Mouse (Mus musculus): Measurements from ENCODE around the gene Chuk. TPM values are rescaled to one million over a fixed set of nuclear protein-coding genes. Genes with fewer than 3 reads are reported as not detected.

Chuk gene
- 11.4 and 11.8 TPM in 2 replicates for polyA plus RNA-seq (2012; rRNA removed)

- TF ChIP-seq POLR2A (IDR thresholded peaks at IDR 0.05; ENCODE audit: low read depth, low read length) (peak; percentile 82), CTCF (IDR thresholded peaks at IDR 0.05; ENCODE audit: extremely low read depth, insufficient read depth, insufficient read length, insufficient replicate concordance) (no peak)
- Histone ChIP-seq H3K27ac (ENCODE audit: insufficient read depth, low read length) (peak within 1 kb of the TSS; percentile 68), H3K36me3 (ENCODE audit: control insufficient read depth, insufficient read depth, low read length) (peaks cover 4% of the 10 kb centered on the region), H3K27me3 (ENCODE audit: control insufficient read depth, insufficient read depth, low read length) (no peaks in the 10 kb centered on the region), H3K4me3 (ENCODE audit: extremely low read depth, insufficient read depth, insufficient read length) (peak within 1 kb of the TSS; percentile 92), H3K4me1 (ENCODE audit: control insufficient read depth, insufficient read depth, insufficient read length) (no peaks in the 10 kb centered on the region; the same call in 1 of the 2 replicates)
- DNase-seq (ENCODE audit: low read depth in 1 of 2, low spot score in 2 of 2), result peak; percentile 85 to 94
- 2% methylated on average over 64 of the region's 67 CpGs for WGBS
These were observed at the start of gene Chuk for GRCm38 (mm10) chr19:44106831-44107660. Gene Chuk (minus strand): TSS chr19:44107480.

- no peaks in the 10 kb centered on the region for H3K27me3 ChIP-seq (ENCODE audit: control insufficient read depth, insufficient read depth, low read length)
These were observed 49.7 kb upstream of the Chuk start for GRCm38 (mm10) chr19:44157005-44157404.

GRCm38 (mm10) chr19:44153781-44154180, 46.5 kb upstream of the Chuk start:
- no peak overlapping the region for H3K27ac ChIP-seq (ENCODE audit: insufficient read depth, low read length)
- no peaks in the 10 kb centered on the region for H3K27me3 ChIP-seq (ENCODE audit: control insufficient read depth, insufficient read depth, low read length)
- TF ChIP-seq CTCF (IDR thresholded peaks at IDR 0.05; ENCODE audit: extremely low read depth, insufficient read depth, insufficient read length, insufficient replicate concordance) (no peak), POLR2A (IDR thresholded peaks at IDR 0.05; ENCODE audit: low read depth, low read length) (no peak)
- no peaks in the 10 kb centered on the region for H3K36me3 ChIP-seq (ENCODE audit: control insufficient read depth, insufficient read depth, low read length)
- H3K4me3 ChIP-seq (ENCODE audit: extremely low read depth, insufficient read depth, insufficient read length), result no peak overlapping the region
- DNase-seq (ENCODE audit: low read depth in 1 of 2, low spot score in 2 of 2), result no peak
- H3K4me1 ChIP-seq (ENCODE audit: control insufficient read depth, insufficient read depth, insufficient read length), result no peaks in the 10 kb centered on the region
- 76% methylated on average over 5 of the region's 5 CpGs for WGBS

More at GRCm38 (mm10) chr19:44157005-44157404, 49.7 kb upstream of the Chuk start:
- WGBS, result 93% methylated on average over 10 of the region's 10 CpGs
- DNase-seq (ENCODE audit: low read depth in 1 of 2, low spot score in 2 of 2), result no peak
- no peaks in the 10 kb centered on the region for H3K36me3 ChIP-seq (ENCODE audit: control insufficient read depth, insufficient read depth, low read length)
- TF ChIP-seq POLR2A (IDR thresholded peaks at IDR 0.05; ENCODE audit: low read depth, low read length) (no peak), CTCF (IDR thresholded peaks at IDR 0.05; ENCODE audit: extremely low read depth, insufficient read depth, insufficient read length, insufficient replicate concordance) (no peak)
- H3K4me3 ChIP-seq (ENCODE audit: extremely low read depth, insufficient read depth, insufficient read length), result no peak overlapping the region
- H3K4me1 ChIP-seq (ENCODE audit: control insufficient read depth, insufficient read depth, insufficient read length), result no peaks in the 10 kb centered on the region
- no peak overlapping the region for H3K27ac ChIP-seq (ENCODE audit: insufficient read depth, low read length)

- no peak for DNase-seq (ENCODE audit: low read depth in 1 of 2, low spot score in 2 of 2)
- peaks cover 11% of the 10 kb centered on the region; the same call in 1 of the 2 replicates for H3K4me1 ChIP-seq (ENCODE audit: control insufficient read depth, insufficient read depth, insufficient read length)
- TF ChIP-seq CTCF (IDR thresholded peaks at IDR 0.05; ENCODE audit: extremely low read depth, insufficient read depth, insufficient read length, insufficient replicate concordance), result no peak
- no peak for TF ChIP-seq POLR2A (IDR thresholded peaks at IDR 0.05; ENCODE audit: low read depth, low read length)
- H3K27me3 ChIP-seq (ENCODE audit: control insufficient read depth, insufficient read depth, low read length), result no peaks in the 10 kb centered on the region
- H3K4me3 ChIP-seq (ENCODE audit: extremely low read depth, insufficient read depth, insufficient read length), result no peak overlapping the region
- WGBS, result 73% methylated on average over 2 of the region's 2 CpGs
- H3K36me3 ChIP-seq (ENCODE audit: control insufficient read depth, insufficient read depth, low read length), result no peaks in the 10 kb centered on the region
- H3K27ac ChIP-seq (ENCODE audit: insufficient read depth, low read length), result no peak overlapping the region
These were observed 41.7 kb upstream of the Chuk start for GRCm38 (mm10) chr19:44148991-44149390.

- Histone ChIP-seq H3K27ac (ENCODE audit: insufficient read depth, low read length) (no peak overlapping the region), H3K4me3 (ENCODE audit: extremely low read depth, insufficient read depth, insufficient read length) (no peak overlapping the region), H3K27me3 (ENCODE audit: control insufficient read depth, insufficient read depth, low read length) (no peaks in the 10 kb centered on the region), H3K4me1 (ENCODE audit: control insufficient read depth, insufficient read depth, insufficient read length) (peaks cover 11% of the 10 kb centered on the region; the same call in 1 of the 2 replicates), H3K36me3 (ENCODE audit: control insufficient read depth, insufficient read depth, low read length) (peaks cover 2% of the 10 kb centered on the region; the same call in 1 of the 2 replicates)
- no peak for DNase-seq (ENCODE audit: low read depth in 1 of 2, low spot score in 2 of 2)
- 52% methylated on average over 2 of the region's 2 CpGs for WGBS
- no peak for TF ChIP-seq POLR2A (IDR thresholded peaks at IDR 0.05; ENCODE audit: low read depth, low read length)
- TF ChIP-seq CTCF (IDR thresholded peaks at IDR 0.05; ENCODE audit: extremely low read depth, insufficient read depth, insufficient read length, insufficient replicate concordance), result no peak
These were observed 41.1 kb upstream of the Chuk start for GRCm38 (mm10) chr19:44148345-44148744.

GRCm38 (mm10) chr19:44146951-44147350, 39.7 kb upstream of the Chuk start:
- Histone ChIP-seq H3K4me3 (ENCODE audit: extremely low read depth, insufficient read depth, insufficient read length) (no peak overlapping the region), H3K27me3 (ENCODE audit: control insufficient read depth, insufficient read depth, low read length) (no peaks in the 10 kb centered on the region), H3K27ac (ENCODE audit: insufficient read depth, low read length) (no peak overlapping the region), H3K4me1 (ENCODE audit: control insufficient read depth, insufficient read depth, insufficient read length) (peaks cover 11% of the 10 kb centered on the region; the same call in 1 of the 2 replicates), H3K36me3 (ENCODE audit: control insufficient read depth, insufficient read depth, low read length) (peaks cover 6% of the 10 kb centered on the region)
- WGBS, result 96% methylated on average over 8 of the region's 8 CpGs
- TF ChIP-seq CTCF (IDR thresholded peaks at IDR 0.05; ENCODE audit: extremely low read depth, insufficient read depth, insufficient read length, insufficient replicate concordance), result no peak
- DNase-seq (ENCODE audit: low read depth in 1 of 2, low spot score in 2 of 2), result no peak

GRCm38 (mm10) chr19:44146568-44146879, 39.2 kb upstream of the Chuk start:
- WGBS, result 60% methylated on average over 9 of the region's 9 CpGs
- Histone ChIP-seq H3K4me3 (ENCODE audit: extremely low read depth, insufficient read depth, insufficient read length) (peak overlapping the region; percentile 77), H3K27me3 (ENCODE audit: control insufficient read depth, insufficient read depth, low read length) (no peaks in the 10 kb centered on the region), H3K36me3 (ENCODE audit: control insufficient read depth, insufficient read depth, low read length) (peaks cover 10% of the 10 kb centered on the region), H3K27ac (ENCODE audit: insufficient read depth, low read length) (0 out of 2 replicates have a peak overlapping the region, but pooled peaks have one; percentile 19), H3K4me1 (ENCODE audit: control insufficient read depth, insufficient read depth, insufficient read length) (peaks cover 11% of the 10 kb centered on the region; the same call in 1 of the 2 replicates)
- TF ChIP-seq CTCF (IDR thresholded peaks at IDR 0.05; ENCODE audit: extremely low read depth, insufficient read depth, insufficient read length, insufficient replicate concordance) (no peak), POLR2A (IDR thresholded peaks at IDR 0.05; ENCODE audit: low read depth, low read length) (no peak)
- DNase-seq (ENCODE audit: low read depth in 1 of 2, low spot score in 2 of 2), result no peak

All from spleen, adult 2 months (tissue).